Mouse (Mus musculus) heart, embryonic 14.5 days (tissue): ENCODE results near the gene Egfl8. TPM values are rescaled to one million over a fixed set of nuclear protein-coding genes. Genes with fewer than 3 reads are reported as not detected.

Experiments
- ATAC-seq: fragments of 200-750 bp; cut with Nextera tagmentation; 2 replicates; pipeline ENCODE4 v1.8.0; 2017; ENCODE audit warnings: low read depth, moderate TSS enrichment; ENCODE audit not compliant: insufficient number of reproducible peaks, insufficient read depth, low FRiP score
- H3K27ac ChIP-seq, 2 experiments: fragments of 200-500 bp in 1 of 2; fragments of 300-500 bp in 1 of 2; sonication (generic) in 1 of 2; replicated peaks in 1 of 2; 2 replicates each; pipeline ENCODE4 v1.5.1; 2012 to 2014; ENCODE audit warnings: low read depth in 2 of 2, low read length in 2 of 2, control low read depth in 1 of 2, mild to moderate bottlenecking in 1 of 2, mixed read lengths in 1 of 2; ENCODE audit not compliant: control insufficient read depth in 1 of 2, insufficient read depth in 1 of 2
- H3K27me3 ChIP-seq: fragments of 300-500 bp; sonication (generic); 2 replicates; pipeline ENCODE4 v1.6.1; 2014; ENCODE audit warnings: mild to moderate bottlenecking, low read length, control low read depth; ENCODE audit not compliant: control insufficient read depth, insufficient read depth
- H3K36me3 ChIP-seq: fragments of 300-500 bp; sonication (generic); 2 replicates; pipeline ENCODE4 v1.6.1; 2014; ENCODE audit warnings: mild to moderate bottlenecking, control low read depth, low read length, mixed read lengths; ENCODE audit not compliant: control insufficient read depth, insufficient read depth
- H3K4me1 ChIP-seq, 2 experiments: fragments of 200-500 bp in 1 of 2; fragments of 300-500 bp in 1 of 2; sonication (generic) in 1 of 2; 2 replicates each; pipeline ENCODE4 v1.6.1; 2012 to 2014; ENCODE audit warnings: low read length in 2 of 2, control low read depth in 1 of 2, mixed read lengths in 1 of 2; ENCODE audit not compliant: control insufficient read depth in 2 of 2, insufficient read depth in 2 of 2
- H3K4me2 ChIP-seq: fragments of 300-500 bp; sonication (generic); 2 replicates; pipeline ENCODE4 v1.6.1; 2014; ENCODE audit warnings: mild to moderate bottlenecking, low read length
- H3K4me3 ChIP-seq, 2 experiments: fragments of 200-500 bp in 1 of 2; fragments of 300-500 bp in 1 of 2; sonication (generic) in 1 of 2; 2 replicates each; pipeline ENCODE4 v1.5.1; 2012 to 2014; ENCODE audit warnings: low read length in 2 of 2, mild to moderate bottlenecking in 2 of 2, control low read depth in 1 of 2, low read depth in 1 of 2, moderate library complexity in 1 of 2; ENCODE audit not compliant: control insufficient read depth in 1 of 2, insufficient read depth in 1 of 2
- H3K9ac ChIP-seq: fragments of 300-500 bp; sonication (generic); 2 replicates; pipeline ENCODE4 v1.6.1; 2014; ENCODE audit warnings: mild to moderate bottlenecking, low read length
- H3K9me3 ChIP-seq: fragments of 300-500 bp; sonication (generic); 2 replicates; pipeline ENCODE4 v1.6.1; 2016; ENCODE audit warnings: low read length, control low read depth; ENCODE audit not compliant: control insufficient read depth
- WGBS: fragments of 180-500 bp; shearing (Covaris S2); extraction: QIAGEN DNeasy Blood & Tissue Kit; methylation state at CpG from one replicate; pipeline ENCODE4 v1.1.7; 2014; 5-methylcytosine and 5-hydroxymethylcytosine counted together
- polyA plus RNA-seq: library from polyadenylated mRNA; unstranded; fragments of >200 nt; fragmentation: Nextera tagmentation; extraction: Ambion mirVana; gene quantifications from 2 replicates; pipeline ENCODE4 v1.2.1, GENCODE M21; 2014

Egfl8 gene
- polyA plus RNA-seq, 1 experiment from 2014 or later = 0.55 TPM

DNA sequence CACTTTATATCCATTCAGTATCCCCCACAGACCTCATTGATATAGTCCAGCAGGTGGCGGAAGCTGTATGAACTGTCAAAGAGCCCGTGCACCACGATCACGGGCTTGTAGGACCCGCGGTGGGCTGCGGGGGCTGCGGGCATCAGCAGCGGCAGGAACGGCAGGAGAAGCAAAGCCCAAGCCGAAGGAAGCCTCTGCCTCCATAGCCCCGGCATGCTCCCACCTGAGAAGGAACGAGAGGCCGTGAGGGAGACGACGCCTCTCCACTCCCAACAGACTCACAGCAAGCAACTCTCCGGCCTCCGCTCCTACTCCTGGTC, 11.0 kb upstream of the Egfl8 start:
- peak overlapping the region; percentile 97 for H3K4me2 ChIP-seq
- peaks cover 35% of the 10 kb centered on the region for H3K36me3 ChIP-seq
- H3K27me3 ChIP-seq = peaks cover 26% of the 10 kb centered on the region
- ATAC-seq = no peak
- peak overlapping the region; percentile 86 to 96 for H3K27ac ChIP-seq
- WGBS = under 1% methylated on average over 18 of the region's 18 CpGs
- H3K9ac ChIP-seq = peak overlapping the region; percentile 78
- no peaks in the 10 kb centered on the region for H3K9me3 ChIP-seq
- H3K4me3 ChIP-seq = peak overlapping the region; percentile 66 to 85
- peaks cover 19 to 35% of the 10 kb centered on the region in 2 experiments for H3K4me1 ChIP-seq

DNA sequence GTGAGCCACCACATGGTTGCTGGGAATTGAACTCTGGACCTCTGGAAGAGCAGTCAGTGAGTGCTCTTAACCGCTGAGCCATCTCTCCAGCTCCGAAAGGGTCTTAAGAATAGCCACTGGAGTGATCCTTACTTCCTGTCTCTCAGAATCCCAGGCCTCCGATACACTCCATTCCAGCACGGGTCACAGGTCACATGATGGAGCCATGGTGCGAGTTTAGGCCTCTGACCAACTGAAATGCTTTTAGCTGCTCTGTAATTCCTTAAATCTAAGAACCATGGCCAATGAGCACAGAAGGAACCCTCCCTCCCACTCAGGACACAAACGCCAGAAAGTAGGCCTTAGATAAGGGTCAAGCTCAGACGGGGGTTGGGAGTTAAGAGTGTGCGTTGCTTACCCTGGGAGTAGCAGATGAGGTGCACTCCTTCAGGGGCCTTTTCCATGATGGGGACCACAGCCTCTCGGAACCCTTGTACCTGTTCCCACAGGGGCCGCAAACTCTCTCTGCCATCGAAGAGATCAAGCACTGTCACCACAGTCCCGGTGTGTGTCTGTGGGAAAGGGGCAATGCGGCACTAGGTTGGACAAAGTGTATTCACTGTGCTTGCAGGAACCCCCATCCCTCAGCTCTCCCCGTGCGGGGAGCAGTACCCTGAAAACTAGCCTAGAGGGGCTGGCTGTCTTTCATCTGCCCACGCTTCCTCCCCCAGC, 10.4 kb upstream of the Egfl8 start:
- ATAC-seq = no peak
- H3K36me3 ChIP-seq = peaks cover 40% of the 10 kb centered on the region
- WGBS = 50% methylated on average over 16 of the region's 16 CpGs
- peak overlapping the region in 1 of 2 experiments; percentile 96; a peak in 2 of 4 replicates for H3K27ac ChIP-seq
- H3K9me3 ChIP-seq = no peaks in the 10 kb centered on the region
- peaks cover 21% of the 10 kb centered on the region for H3K27me3 ChIP-seq
- H3K9ac ChIP-seq = peak overlapping the region; percentile 78
- peak overlapping the region; percentile 66 to 85 for H3K4me3 ChIP-seq
- peaks cover 19 to 30% of the 10 kb centered on the region in 2 experiments for H3K4me1 ChIP-seq
- H3K4me2 ChIP-seq = peak overlapping the region; percentile 97

DNA sequence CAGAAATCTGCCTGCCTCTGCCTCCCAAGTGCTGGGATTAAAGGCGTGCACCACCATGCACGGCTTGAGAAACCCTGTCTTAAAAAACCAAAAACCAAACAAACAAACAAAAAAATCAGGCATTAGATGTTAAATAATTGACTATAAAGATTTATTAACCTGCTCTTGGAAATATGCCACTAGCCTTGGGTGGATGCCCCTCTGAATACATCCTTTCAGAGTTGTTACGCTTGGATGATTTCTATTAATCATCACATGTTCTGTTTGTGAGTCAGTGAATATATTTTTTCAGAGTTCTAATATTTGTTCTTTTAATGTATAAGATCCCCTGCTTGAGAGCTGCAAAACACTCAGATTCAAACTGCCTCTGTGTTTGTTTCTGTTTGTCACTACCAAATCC, 9.2 kb upstream of the Egfl8 start:
- H3K4me3 ChIP-seq = no peak overlapping the region
- no peaks in the 10 kb centered on the region for H3K9me3 ChIP-seq
- peaks cover 52% of the 10 kb centered on the region for H3K36me3 ChIP-seq
- peaks cover 9% of the 10 kb centered on the region for H3K27me3 ChIP-seq
- H3K9ac ChIP-seq = no peak overlapping the region
- WGBS = 91% methylated on average over 3 of the region's 3 CpGs
- no peak for ATAC-seq
- H3K4me2 ChIP-seq = no peak overlapping the region
- H3K4me1 ChIP-seq = peaks cover 16 to 23% of the 10 kb centered on the region in 2 experiments
- H3K27ac ChIP-seq = no peak overlapping the region

DNA sequence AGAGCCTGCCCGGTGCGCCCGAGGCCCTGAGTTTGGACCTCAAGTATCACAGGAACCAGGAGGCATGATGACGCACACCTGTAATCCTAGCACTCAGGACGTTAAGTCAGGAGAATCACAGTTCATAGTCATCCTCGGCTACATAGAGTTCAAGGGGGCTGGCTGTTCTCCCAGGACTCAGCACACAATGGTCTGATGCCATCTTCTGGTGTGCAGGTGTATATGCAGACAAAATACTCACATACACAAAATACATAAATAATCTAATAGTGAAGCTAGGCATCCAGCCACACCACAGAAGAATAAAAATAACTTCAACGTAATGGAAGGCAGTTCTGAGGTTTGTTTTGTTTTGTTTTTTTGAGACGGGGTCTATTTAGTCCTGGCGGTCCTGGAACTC, 7.4 kb upstream of the Egfl8 start:
- 88% methylated on average over 9 of the region's 9 CpGs for WGBS

DNA sequence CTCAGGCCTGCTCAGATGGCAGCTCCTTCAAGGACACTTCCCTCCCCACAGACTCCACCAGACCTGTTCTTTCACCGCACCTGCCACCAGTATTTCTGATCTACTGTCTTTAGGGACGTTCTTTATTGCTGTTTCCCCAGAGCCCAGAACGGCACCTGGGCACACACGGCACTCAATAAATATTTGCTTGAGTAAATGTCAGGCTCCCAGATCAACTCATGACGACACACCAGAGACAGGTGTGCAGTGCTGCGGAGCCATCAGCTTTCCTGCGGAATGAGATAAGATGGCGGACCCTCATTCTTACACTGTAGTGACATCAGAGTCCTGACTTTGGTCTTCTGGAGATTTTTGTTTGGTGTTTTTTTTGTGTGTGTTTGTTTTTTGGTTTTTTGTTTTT, 5.2 kb upstream of the Egfl8 start:
- Histone ChIP-seq H3K4me2 (no peak overlapping the region), H3K36me3 (peaks cover 69% of the 10 kb centered on the region), H3K4me1 (peaks cover 0 to under 1% of the 10 kb centered on the region in 2 experiments; a peak in 3 of 4 replicates), H3K27me3 (no peaks in the 10 kb centered on the region), H3K9ac (no peak overlapping the region), H3K27ac (no peak overlapping the region), H3K4me3 (no peak overlapping the region), H3K9me3 (no peaks in the 10 kb centered on the region)
- no peak for ATAC-seq
- 94% methylated on average over 8 of the region's 8 CpGs for WGBS

More for the DNA sequence above, 7.4 kb upstream of the Egfl8 start:
- Histone ChIP-seq H3K27ac (no peak overlapping the region), H3K27me3 (no peaks in the 10 kb centered on the region), H3K36me3 (peaks cover 55% of the 10 kb centered on the region), H3K4me1 (peaks cover 7 to 9% of the 10 kb centered on the region in 2 experiments), H3K4me2 (no peak overlapping the region), H3K9ac (no peak overlapping the region), H3K4me3 (no peak overlapping the region), H3K9me3 (no peaks in the 10 kb centered on the region)
- ATAC-seq = no peak

DNA sequence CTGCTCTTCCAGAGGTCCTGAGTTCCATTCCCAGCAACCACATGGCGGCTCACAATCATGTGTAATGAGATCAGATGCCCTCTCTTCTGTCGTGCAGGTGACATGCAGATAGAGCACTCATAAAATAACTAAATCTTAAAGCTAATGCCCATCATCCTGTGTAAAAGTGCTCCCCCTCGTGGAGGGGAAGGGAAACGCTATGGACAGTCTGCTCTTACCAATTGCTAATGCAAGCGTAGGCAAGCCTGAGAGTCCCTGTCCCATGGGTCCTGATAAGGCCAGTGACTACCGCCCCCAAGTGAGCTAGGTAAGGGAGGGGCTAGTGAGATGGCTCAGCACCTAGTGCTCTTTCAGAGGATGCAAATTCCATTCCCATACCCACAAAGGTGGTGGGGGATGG, 3.2 kb upstream of the Egfl8 start:
- ATAC-seq = no peak
- Histone ChIP-seq H3K36me3 (peaks cover 65% of the 10 kb centered on the region), H3K4me2 (no peak overlapping the region), H3K9ac (no peak overlapping the region), H3K4me3 (no peak overlapping the region), H3K27ac (no peak overlapping the region), H3K27me3 (no peaks in the 10 kb centered on the region), H3K9me3 (no peaks in the 10 kb centered on the region), H3K4me1 (no peaks in the 10 kb centered on the region; a peak in 1 of 4 replicates)
- WGBS = 21% methylated on average over 6 of the region's 6 CpGs

DNA sequence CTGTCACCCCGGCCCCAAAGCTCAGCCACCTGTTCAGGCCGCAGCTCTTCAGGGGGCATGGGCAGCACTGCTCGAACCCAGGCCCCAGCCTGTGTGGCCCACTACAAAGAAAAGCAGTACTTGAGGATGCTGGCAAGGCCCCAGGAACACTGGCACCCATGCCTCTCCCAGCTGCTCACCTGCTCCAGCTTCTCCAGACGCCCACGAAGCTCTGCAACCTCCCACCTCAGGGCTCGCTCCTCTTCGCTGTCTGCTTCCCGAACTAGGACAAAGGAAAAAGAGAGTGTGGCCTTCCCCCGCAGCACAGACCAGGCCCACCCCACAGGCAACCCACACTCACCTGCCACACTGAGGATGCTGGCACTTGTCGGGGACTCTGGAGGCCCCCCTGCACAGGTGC, 1.9 kb downstream of the Egfl8 start:
- no peak overlapping the region for H3K4me3 ChIP-seq
- H3K36me3 ChIP-seq = peaks cover 63% of the 10 kb centered on the region
- no peak for ATAC-seq
- no peaks in the 10 kb centered on the region for H3K27me3 ChIP-seq
- H3K27ac ChIP-seq = no peak overlapping the region
- H3K4me2 ChIP-seq = no peak overlapping the region
- H3K9ac ChIP-seq = no peak overlapping the region
- 85% methylated on average over 10 of the region's 10 CpGs for WGBS
- H3K9me3 ChIP-seq = no peaks in the 10 kb centered on the region
- H3K4me1 ChIP-seq = peaks cover 0 to 6% of the 10 kb centered on the region in 2 experiments; a peak in 3 of 4 replicates
